Mouse (Mus musculus) forebrain, embryonic 11.5 days (tissue): Measurements from ENCODE around the gene Ccndbp1. TPM values are rescaled to one million over a fixed set of nuclear protein-coding genes. Genes with fewer than 3 reads are reported as not detected.

Experiments used
- ATAC-seq: fragments of 200-750 bp; cut with Nextera tagmentation; replicated peaks from 2 replicates; pipeline ENCODE4 v1.8.0; 2017; ENCODE audit warnings: moderate TSS enrichment; ENCODE audit not compliant: low FRiP score
- DNase-seq: peaks from one replicate; pipeline ENCODE4 v3.0.0-alpha.2; 2017; ENCODE audit warnings: low spot score
- H3K27ac ChIP-seq: fragments of 300-500 bp; sonication (generic); 2 replicates; pipeline ENCODE4 v1.5.1; 2014; ENCODE audit warnings: low read depth, low read length
- H3K27me3 ChIP-seq: fragments of 300-500 bp; sonication (generic); 2 replicates; pipeline ENCODE4 v1.6.1; 2014; ENCODE audit warnings: mild to moderate bottlenecking, low read length, mixed read lengths; ENCODE audit not compliant: control insufficient read depth, insufficient read depth
- H3K36me3 ChIP-seq: fragments of 300-500 bp; sonication (generic); 2 replicates; pipeline ENCODE4 v1.6.1; 2014; ENCODE audit warnings: mild to moderate bottlenecking, low read length, moderate library complexity, mixed read lengths; ENCODE audit not compliant: control insufficient read depth, insufficient read depth
- H3K4me1 ChIP-seq: fragments of 300-500 bp; sonication (generic); replicated peaks from 2 replicates; pipeline ENCODE4 v1.6.1; 2014; ENCODE audit warnings: low read length, mixed read lengths; ENCODE audit not compliant: control insufficient read depth, insufficient read depth
- H3K4me2 ChIP-seq: fragments of 300-500 bp; sonication (generic); 2 replicates; pipeline ENCODE4 v1.6.1; 2014; ENCODE audit warnings: low read depth, mild to moderate bottlenecking, low read length, moderate library complexity, mixed read lengths; ENCODE audit not compliant: severe bottlenecking
- H3K4me3 ChIP-seq: fragments of 300-500 bp; sonication (generic); 2 replicates; pipeline ENCODE4 v1.5.1; 2014; ENCODE audit warnings: low read depth, low read length
- H3K9ac ChIP-seq: fragments of 300-500 bp; sonication (generic); 2 replicates; pipeline ENCODE4 v1.6.1; 2014; ENCODE audit warnings: low read length
- H3K9me3 ChIP-seq: fragments of 300-500 bp; sonication (generic); 2 replicates; pipeline ENCODE4 v1.6.1; 2016; ENCODE audit warnings: low read length, mixed read lengths; ENCODE audit not compliant: control insufficient read depth
- WGBS: fragments of 180-500 bp; shearing (Covaris S2); extraction: QIAGEN DNeasy Blood & Tissue Kit; methylation state at CpG from one replicate; pipeline ENCODE4 v1.1.7; 2014; 5-methylcytosine and 5-hydroxymethylcytosine counted together
- polyA plus RNA-seq: library from polyadenylated mRNA; unstranded; fragments of >200 nt; fragmentation: Nextera tagmentation; extraction: Ambion mirVana; gene quantifications from 2 replicates; pipeline ENCODE4 v1.2.1, GENCODE M21; 2014

Ccndbp1 gene
- 37.0 and 43.3 TPM in 2 replicates for polyA plus RNA-seq

DNA sequence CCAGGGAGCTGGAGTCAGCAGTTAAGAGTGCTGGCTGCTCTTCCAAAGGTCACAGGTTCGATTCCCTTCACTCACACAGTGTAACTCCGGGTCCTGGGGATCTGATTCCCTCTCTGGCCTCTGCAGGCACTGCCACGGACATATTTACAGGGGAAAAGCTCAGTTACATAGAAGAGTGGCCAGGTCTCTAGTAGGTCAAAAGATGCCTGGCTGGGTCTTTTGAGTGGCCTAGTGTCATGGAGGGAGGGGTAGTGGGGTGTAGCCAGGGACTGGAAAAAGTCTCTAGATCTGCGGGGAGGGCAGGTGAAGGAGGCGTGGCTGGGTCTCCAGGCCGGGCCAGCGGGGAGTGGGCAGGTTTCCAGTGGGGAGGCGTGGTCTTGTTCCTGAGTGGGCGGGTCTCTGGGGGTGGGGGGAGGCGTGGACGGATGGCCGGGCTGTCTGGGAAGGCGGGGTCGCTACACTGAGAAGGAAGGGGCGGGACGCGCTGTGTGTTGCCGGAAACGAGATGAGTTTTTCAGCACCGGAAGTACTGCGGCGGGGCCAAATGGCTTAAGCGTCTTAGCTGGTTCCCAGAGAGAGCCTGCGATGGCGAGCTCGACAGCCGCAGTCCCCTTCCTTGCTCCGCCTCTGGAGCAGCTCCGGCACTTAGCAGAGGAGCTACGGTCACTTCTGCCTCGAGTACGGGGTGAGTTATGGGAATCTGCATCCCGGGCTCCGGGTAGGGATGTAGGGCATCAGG is at the start of gene Ccndbp1:
Gene Ccndbp1 (plus strand): TSS at position 479 of the 739 bp plus-strand sequence.
- Histone ChIP-seq H3K4me2 (peak within 1 kb of the TSS; percentile 80), H3K4me3 (peak within 1 kb of the TSS; percentile 68), H3K27me3 (no peaks in the 10 kb centered on the region), H3K9me3 (no peaks in the 10 kb centered on the region), H3K9ac (peak within 1 kb of the TSS; percentile 66), H3K27ac (no peak within 1 kb of the TSS), H3K4me1 (peaks cover 2% of the 10 kb centered on the region; the same call in 1 of the 2 replicates), H3K36me3 (no peaks in the 10 kb centered on the region)
- WGBS = 2% methylated on average over 34 of the region's 34 CpGs
- DNase-seq (peak; percentile 95), ATAC-seq (peak; percentile 92)

DNA sequence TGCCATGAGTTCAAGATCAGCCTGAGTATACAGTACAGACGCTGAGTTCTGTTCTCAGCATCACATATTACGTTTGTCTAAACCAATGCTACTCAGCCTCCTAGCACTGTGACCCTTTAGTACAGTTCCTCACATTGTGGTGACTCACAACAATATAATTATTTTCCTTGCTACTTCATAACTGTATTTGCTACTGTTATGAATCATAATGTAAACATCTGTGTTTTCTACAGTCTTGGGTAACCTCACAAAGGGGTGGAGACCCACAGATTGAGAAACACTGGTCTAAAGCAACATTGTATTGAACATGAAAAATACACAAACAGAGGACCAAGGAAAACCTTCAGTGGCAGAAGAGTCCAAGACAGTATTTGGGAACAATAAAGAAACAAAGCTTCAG is 48.8 kb upstream of the Ccndbp1 start:
- H3K36me3 ChIP-seq = no peaks in the 10 kb centered on the region
- no peaks in the 10 kb centered on the region for H3K27me3 ChIP-seq
- DNase-seq = no peak
- no peak for ATAC-seq
- H3K9me3 ChIP-seq = no peaks in the 10 kb centered on the region
- H3K4me1 ChIP-seq = no peaks in the 10 kb centered on the region
- no peak overlapping the region for H3K4me2 ChIP-seq
- H3K27ac ChIP-seq = no peak overlapping the region
- WGBS = 85% methylated on average over 2 of the region's 2 CpGs
- no peak overlapping the region for H3K4me3 ChIP-seq
- no peak overlapping the region for H3K9ac ChIP-seq

DNA sequence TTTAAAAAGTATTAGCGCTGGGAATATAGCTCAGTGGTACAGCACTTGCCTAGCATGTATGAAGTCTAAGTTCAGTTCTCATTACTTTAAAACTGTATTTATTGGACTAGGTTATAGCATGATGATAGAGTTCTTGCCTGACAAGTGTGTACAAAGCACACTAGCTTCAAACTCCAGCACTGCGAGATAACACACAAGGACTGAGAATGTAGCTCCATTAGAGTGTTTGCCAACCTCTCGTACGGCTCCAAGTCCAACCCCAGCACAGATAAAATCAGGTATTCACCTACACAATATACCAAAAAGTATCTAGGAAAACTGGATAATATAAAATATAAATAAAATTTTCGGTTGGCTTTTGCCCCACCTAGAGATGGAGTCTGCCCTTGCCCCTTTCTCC is 48.4 kb upstream of the Ccndbp1 start:
- 95% methylated on average over 5 of the region's 5 CpGs for WGBS
- H3K27me3 ChIP-seq = no peaks in the 10 kb centered on the region
- no peaks in the 10 kb centered on the region for H3K36me3 ChIP-seq
- no peaks in the 10 kb centered on the region for H3K9me3 ChIP-seq
- H3K9ac ChIP-seq = no peak overlapping the region
- H3K27ac ChIP-seq = no peak overlapping the region
- no peaks in the 10 kb centered on the region for H3K4me1 ChIP-seq
- no peak for DNase-seq
- no peak overlapping the region for H3K4me2 ChIP-seq
- ATAC-seq = no peak
- H3K4me3 ChIP-seq = no peak overlapping the region

- no peak for DNase-seq
- Histone ChIP-seq H3K9me3 (no peaks in the 10 kb centered on the region), H3K27ac (no peak overlapping the region), H3K9ac (no peak overlapping the region), H3K4me1 (no peaks in the 10 kb centered on the region), H3K36me3 (no peaks in the 10 kb centered on the region), H3K4me2 (no peak overlapping the region), H3K4me3 (no peak overlapping the region), H3K27me3 (no peaks in the 10 kb centered on the region)
- 94% methylated on average over 1 of the region's 1 CpGs for WGBS
- ATAC-seq = no peak
Measured at GRCm38 (mm10) chr2:120960261-120960660, 47.9 kb upstream of the Ccndbp1 start.

DNA sequence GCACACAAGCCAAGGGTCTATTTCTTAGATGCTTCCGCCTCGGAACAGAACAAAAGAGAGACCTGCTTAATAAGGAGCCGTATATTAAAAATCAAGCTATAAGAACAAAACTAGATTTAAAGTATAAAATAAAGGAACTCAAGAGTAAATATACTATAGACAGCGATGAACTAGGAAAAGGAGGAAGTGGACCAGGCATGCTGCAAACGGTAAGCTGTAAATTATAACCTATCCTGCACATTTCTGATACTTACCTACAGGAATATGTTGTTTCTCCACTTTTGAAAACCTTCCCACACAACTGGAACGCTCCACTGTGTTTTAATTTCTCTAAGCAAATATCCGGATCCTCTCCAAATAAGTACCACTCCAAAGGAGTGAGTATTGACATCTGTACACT is 45.1 kb upstream of the Ccndbp1 start:
- H3K4me3 ChIP-seq = no peak overlapping the region
- H3K27me3 ChIP-seq = no peaks in the 10 kb centered on the region
- H3K9ac ChIP-seq = no peak overlapping the region
- no peak for ATAC-seq
- H3K9me3 ChIP-seq = no peaks in the 10 kb centered on the region
- 95% methylated on average over 7 of the region's 7 CpGs for WGBS
- no peak overlapping the region for H3K27ac ChIP-seq
- no peaks in the 10 kb centered on the region for H3K4me1 ChIP-seq
- no peaks in the 10 kb centered on the region for H3K36me3 ChIP-seq
- no peak overlapping the region for H3K4me2 ChIP-seq
- no peak for DNase-seq

- Histone ChIP-seq H3K27ac (no peak overlapping the region), H3K9ac (no peak overlapping the region), H3K4me1 (no peaks in the 10 kb centered on the region; the same call in 1 of the 2 replicates), H3K9me3 (no peaks in the 10 kb centered on the region), H3K36me3 (no peaks in the 10 kb centered on the region), H3K4me2 (no peak overlapping the region), H3K27me3 (no peaks in the 10 kb centered on the region), H3K4me3 (no peak overlapping the region)
- WGBS = 94% methylated on average over 3 of the region's 3 CpGs
- ATAC-seq = no peak
- no peak for DNase-seq
Measured at GRCm38 (mm10) chr2:120965486-120965885, 42.7 kb upstream of the Ccndbp1 start.

GRCm38 (mm10) chr2:120970045-120970539 is 38.1 kb upstream of the Ccndbp1 start:
- Histone ChIP-seq H3K9ac (peak overlapping the region; percentile 91), H3K4me2 (peak overlapping the region; percentile 70), H3K27ac (peak overlapping the region; percentile 53), H3K9me3 (no peaks in the 10 kb centered on the region), H3K4me1 (no peaks in the 10 kb centered on the region; the same call in 1 of the 2 replicates), H3K4me3 (peak overlapping the region; percentile 86), H3K27me3 (no peaks in the 10 kb centered on the region), H3K36me3 (no peaks in the 10 kb centered on the region)
- DNase-seq = peak; percentile 55
- peak; percentile 37; the same call in 1 of the 2 replicates for ATAC-seq
- WGBS = under 1% methylated on average over 23 of the region's 23 CpGs

DNA sequence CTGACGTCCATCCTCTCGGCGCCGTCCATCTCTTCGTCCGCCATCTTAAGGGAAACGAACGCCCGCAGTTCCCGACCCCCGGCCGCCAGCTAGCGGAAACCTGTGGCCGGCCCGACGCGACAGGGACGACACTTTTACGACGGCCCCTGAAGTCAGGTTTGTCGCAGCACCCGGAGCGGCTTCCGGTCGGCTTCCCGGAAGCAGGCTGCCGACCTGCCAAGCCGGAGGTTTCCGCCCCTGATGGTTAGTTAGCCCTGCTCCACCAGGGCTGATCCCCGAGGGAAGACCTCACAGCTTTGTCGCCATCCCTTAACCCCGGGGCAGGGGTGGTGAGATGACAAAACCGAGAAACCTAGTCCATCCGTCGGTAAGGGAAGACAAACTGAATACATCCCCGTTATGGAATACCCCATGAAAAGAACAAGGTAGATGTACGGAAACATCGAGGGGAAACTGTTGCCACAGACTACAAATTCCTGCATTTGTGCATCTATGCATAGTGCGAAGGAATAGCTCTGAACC is 37.6 kb upstream of the Ccndbp1 start, which contains the start of gene Ubr1:
Gene Ubr1 (minus strand): TSS at position 157 of the 522 bp plus-strand sequence.
- WGBS = under 1% methylated on average over 39 of the region's 39 CpGs
- DNase-seq (peak; percentile 92), ATAC-seq (peak; percentile 88)
- H3K36me3 ChIP-seq = no peaks in the 10 kb centered on the region
- peak within 1 kb of the TSS; percentile 70 for H3K4me2 ChIP-seq
- H3K9me3 ChIP-seq = no peaks in the 10 kb centered on the region
- H3K27ac ChIP-seq = peak within 1 kb of the TSS; percentile 53
- peak within 1 kb of the TSS; percentile 86 for H3K4me3 ChIP-seq
- H3K27me3 ChIP-seq = no peaks in the 10 kb centered on the region
- peak within 1 kb of the TSS; percentile 91 for H3K9ac ChIP-seq
- no peaks in the 10 kb centered on the region; the same call in 1 of the 2 replicates for H3K4me1 ChIP-seq
